Mouse (Mus musculus) frontal cortex, adult (tissue): ENCODE measurements around the gene Psma6.
A peak's percentile ranks its signal among the peaks of the same experiment; 100 is the strongest.

Source experiments
- ATAC-seq: cut with Nextera tagmentation; 2 replicates; pipeline ENCODE4 v1.9.2; 2017; ENCODE audit warnings: mild to moderate bottlenecking, moderate library complexity, mixed read lengths; ENCODE audit not compliant: low TSS enrichment

The Psma6 gene

DNA sequence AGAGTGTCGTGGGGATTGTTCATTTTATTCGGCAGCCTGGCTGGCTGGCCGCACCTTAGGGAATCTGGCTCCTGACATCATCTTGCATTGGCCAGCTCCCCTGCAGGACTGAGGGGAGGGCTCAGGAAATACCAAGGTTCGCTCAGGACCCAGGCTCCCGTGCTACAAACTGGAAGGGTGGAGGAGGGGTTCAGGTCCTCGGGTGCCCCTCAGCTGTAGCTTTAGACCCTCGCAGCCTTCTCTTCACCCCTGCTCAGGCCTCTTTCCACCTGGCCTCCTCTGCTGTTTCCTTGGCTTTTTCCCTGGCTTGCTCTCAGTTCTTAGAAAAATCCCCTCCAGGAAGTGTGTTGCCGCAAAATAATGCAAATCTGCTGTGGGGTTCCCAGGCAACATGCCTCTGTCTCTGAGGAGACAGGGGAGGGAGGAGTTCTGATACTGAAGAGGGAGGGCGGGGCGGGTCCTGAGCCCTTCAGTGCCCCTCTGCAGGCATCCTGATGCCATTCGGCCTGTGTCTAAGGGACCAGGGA, 54.7 kb downstream of the Psma6 start:
- no peak for ATAC-seq

DNA sequence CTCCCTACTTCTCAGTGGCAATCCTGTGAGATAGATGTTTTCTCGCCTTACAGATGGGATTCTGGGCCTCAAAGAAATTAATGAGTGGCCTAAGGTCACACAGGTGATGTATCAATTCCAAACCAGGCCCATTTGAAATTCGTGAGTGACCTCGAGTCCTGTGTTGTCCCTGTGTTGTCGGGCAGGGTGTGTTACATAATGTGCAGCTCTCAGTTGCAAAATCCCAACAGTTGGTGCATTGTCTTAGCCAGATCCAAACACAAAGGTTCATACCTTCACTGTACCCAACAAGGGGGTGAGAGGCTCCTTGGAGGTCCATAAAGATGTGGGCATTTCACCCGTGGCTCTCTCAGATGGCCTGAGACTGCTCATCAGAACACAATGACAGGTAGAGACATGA, 56.4 kb downstream of the Psma6 start:
- ATAC-seq = no peak

GRCm38 (mm10) chr12:55442245-55442644, 58.2 kb downstream of the Psma6 start:
- no peak for ATAC-seq

- no peak for ATAC-seq
These were observed 59.1 kb downstream of the Psma6 start for GRCm38 (mm10) chr12:55442861-55443850.

- ATAC-seq = no peak
These were observed 60.0 kb downstream of the Psma6 start for GRCm38 (mm10) chr12:55444031-55444451.

DNA sequence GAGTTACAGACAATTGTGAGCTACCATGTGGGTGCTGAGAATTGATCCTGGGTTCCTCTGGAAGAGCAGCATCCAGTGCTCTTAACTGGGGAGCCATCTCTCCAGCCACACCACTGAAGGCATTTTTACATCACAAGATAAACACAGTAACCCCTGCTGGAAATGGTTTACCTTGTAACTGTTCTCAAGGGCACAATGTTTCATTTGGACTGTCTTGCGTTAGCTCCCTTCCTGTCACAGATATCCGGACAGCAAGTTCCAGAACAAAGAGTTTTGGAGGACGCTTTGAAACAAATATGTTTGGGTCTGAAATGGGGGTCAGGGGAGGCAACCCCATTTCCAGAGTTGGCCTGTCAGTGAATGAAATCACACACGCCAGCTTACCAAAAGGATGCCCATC, 61.6 kb downstream of the Psma6 start:
- no peak for ATAC-seq

DNA sequence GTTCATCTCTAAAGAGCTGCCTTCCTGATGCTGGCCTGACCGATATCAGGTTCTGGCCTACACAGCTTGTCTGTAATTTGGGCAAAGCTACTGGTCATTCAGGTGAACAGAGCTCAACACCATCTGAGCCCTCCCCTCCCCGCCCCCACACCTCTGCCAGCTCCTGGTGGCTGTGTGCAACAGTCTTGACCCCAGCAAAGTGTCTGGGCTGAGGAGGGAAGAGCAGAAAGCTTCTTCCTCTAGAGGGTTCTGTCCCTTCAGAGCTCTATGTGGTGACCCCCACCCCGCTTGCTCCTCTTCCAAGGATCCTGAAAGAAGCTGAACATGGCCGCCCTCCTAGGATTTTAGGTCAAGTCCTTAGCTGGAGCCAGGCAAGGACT, 62.3 kb downstream of the Psma6 start:
- ATAC-seq = 0 out of 2 replicates have a peak, but pooled peaks have one; percentile 1

DNA sequence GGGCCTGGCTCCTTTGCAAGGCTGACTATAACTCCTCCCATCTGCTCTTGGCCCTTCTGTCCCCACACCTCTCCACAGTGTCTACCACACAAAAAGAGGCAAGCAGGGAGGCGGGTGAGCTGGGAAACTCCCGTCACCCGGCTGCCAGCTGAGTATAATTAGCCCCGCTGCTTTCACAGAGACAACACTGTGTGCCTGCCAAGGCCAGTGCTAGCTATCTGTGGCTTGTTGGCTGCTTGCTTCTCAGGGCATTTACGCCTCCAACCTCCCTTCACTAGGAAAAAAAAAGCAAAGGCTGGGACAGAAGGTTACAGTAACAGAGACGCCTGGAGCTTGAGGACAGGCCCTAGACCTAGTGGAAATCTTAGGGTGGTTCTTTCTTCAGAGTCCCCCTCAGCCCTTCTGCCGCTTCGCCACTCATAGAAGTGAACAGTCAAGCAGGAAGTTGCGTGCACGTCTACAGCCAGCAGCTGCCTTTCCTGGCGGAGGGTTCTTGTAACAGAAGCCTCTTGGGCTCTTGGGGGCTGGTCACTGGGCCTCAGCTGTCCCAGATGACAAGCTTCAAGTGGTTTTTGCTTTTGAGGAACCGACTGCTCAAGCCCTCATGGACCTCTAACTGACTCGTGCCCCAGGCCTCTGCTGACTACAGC, 62.8 kb downstream of the Psma6 start:
- peak; percentile 95 for ATAC-seq

DNA sequence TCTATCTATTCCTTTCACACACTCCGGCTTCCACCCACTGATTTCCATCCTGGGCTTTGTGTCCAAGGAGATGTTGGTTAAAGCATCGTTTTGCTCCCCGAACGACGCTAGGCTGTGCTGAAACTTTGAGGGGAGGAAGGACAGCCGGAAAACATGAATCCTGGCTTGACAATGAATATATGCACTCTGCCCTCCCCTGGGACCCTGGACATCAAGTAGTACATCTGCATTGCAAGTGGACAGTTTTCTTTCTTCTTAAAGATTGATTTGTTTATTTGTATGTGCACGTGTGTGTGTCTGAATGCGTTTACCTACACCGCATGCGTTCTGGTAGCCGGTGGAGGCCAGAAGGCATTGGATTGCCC, 63.4 kb downstream of the Psma6 start:
- no peak for ATAC-seq

- ATAC-seq = no peak
These were observed 64.4 kb downstream of the Psma6 start for GRCm38 (mm10) chr12:55448457-55448856.

GRCm38 (mm10) chr12:55449048-55449447, 65.0 kb downstream of the Psma6 start:
- no peak for ATAC-seq

GRCm38 (mm10) chr12:55450421-55450820, 66.4 kb downstream of the Psma6 start:
- no peak for ATAC-seq

- ATAC-seq = no peak
These were observed 68.8 kb downstream of the Psma6 start for GRCm38 (mm10) chr12:55452839-55453238.

- ATAC-seq = no peak
These were observed 69.9 kb downstream of the Psma6 start for GRCm38 (mm10) chr12:55453924-55454323.

GRCm38 (mm10) chr12:55455206-55455605, 71.2 kb downstream of the Psma6 start:
- ATAC-seq = no peak

DNA sequence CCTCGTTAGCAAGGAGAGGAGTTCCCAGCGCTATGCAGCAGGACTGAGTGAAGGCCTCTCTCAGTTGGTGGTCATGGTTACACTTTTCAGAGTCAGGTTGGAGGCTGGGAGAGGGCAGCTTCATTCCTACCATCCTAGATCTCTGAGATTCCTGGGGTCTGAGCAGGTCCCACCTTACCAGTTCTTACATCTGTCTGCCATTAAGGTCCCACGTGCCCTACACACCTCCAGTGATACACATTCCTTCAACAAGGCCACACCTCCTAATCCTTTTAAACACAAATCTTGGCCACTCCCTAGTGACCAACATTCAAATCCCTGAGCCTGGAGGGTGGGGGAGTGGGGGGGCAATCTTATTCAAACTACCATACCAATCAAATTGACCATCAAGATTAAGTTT, 72.1 kb downstream of the Psma6 start:
- no peak for ATAC-seq

GRCm38 (mm10) chr12:55456893-55457292, 72.9 kb downstream of the Psma6 start:
- ATAC-seq = peak; percentile 96

DNA sequence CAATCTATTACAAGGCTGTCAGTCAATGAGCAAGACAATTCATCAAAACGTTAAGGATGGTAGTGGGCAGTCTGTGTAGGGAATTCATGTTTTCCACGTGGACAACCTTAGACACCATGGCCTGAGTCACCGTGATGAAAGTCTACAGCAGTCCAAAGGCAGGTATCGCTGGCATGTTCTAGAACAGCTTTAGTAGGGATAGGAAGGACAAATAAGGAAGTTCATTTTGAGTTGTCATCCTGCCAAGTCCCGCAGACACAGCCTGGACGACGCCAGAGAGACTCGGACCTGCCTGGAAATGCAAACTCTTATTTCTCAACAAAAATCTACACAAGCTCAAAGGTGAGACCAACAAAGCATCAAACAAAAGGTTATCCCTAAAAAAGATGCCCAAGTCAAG, 75.7 kb downstream of the Psma6 start:
- ATAC-seq = no peak

- ATAC-seq = no peak
These were observed 76.9 kb downstream of the Psma6 start for GRCm38 (mm10) chr12:55460900-55461299.

- no peak for ATAC-seq
These were observed 77.7 kb downstream of the Psma6 start for GRCm38 (mm10) chr12:55461767-55462166.

GRCm38 (mm10) chr12:55462456-55462855, 78.4 kb downstream of the Psma6 start:
- ATAC-seq = 0 out of 2 replicates have a peak, but pooled peaks have one; percentile 18

DNA sequence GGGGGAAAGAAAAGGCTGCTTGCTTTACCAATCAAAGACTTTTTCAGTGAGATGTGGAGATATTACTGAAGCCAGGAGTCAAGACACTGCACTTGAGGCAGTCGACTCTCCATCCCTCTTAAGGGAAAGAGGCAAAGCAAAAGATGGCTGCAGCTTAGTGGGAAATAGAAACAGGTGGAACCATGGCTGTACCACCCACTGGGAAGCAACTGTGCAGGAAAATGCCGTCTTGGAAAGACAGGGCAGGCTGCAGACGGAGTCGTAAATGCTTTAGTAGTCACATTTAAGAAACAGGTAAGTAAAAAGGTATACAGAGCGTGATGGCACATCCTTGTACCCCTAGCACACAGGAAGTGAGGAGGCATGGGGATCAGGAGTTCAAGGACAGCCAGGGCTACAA, 79.1 kb downstream of the Psma6 start:
- ATAC-seq = no peak
